Mouse (Mus musculus): ENCODE measurements around the gene Ndufb4. TPM values are rescaled to one million over a fixed set of nuclear protein-coding genes. Genes with fewer than 3 reads are reported as not detected.

Ndufb4 gene
- polyA plus RNA-seq, 1 experiment, result 87.3 TPM

- H3K27ac ChIP-seq (ENCODE audit: insufficient read depth, low read length), result no peak overlapping the region
- peaks cover 10% of the 10 kb centered on the region for H3K4me1 ChIP-seq (ENCODE audit: control insufficient read depth, insufficient read depth, low read length)
- H3K4me3 ChIP-seq (ENCODE audit: insufficient read depth, low read length), result no peak overlapping the region
- TF ChIP-seq CTCF (IDR thresholded peaks at IDR 0.05; ENCODE audit: extremely low read depth, insufficient read depth, low read length), result no peak
- no peak for TF ChIP-seq POLR2A (IDR thresholded peaks at IDR 0.05; ENCODE audit: extremely low read depth, insufficient read depth, low read length)
These were observed 33.9 kb upstream of the Ndufb4 start for GRCm38 (mm10) chr16:37688181-37688580.

DNA sequence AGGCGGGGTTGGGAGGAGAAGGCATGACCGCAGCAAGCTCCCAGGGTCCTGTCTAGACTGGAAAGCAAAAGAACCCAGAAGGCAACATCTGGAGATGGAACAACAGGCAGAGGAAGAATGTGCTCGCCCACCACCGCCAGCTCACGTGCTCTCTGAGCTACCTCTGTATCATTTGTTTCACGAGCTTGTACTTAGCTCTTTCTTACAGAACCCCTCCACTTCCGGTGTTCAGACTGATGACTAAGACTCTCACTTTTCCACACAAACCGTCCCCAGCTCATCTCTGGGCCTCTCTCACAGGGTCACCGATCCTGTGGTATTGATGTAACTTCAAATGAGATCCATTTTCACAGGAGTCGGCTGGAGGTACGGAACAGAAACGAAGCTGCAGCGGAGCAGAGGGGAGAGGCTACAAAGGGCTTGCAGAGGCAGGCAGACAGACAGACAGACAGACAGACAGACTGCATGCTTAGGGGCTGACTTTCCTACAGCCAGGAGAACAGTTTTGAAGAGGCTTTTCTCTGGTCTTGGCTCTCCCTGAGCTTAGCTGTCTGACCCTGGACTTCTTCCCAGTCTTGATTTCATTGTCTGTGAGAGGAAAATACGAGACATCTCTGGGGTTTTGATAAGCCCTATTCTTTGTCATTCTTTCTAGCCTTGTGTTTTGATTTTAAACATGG is 33.2 kb upstream of the Ndufb4 start:
- peaks cover 10% of the 10 kb centered on the region for H3K4me1 ChIP-seq (ENCODE audit: control insufficient read depth, insufficient read depth, low read length)
- no peak overlapping the region for H3K27ac ChIP-seq (ENCODE audit: insufficient read depth, low read length)
- no peak overlapping the region for H3K4me3 ChIP-seq (ENCODE audit: insufficient read depth, low read length)
- TF ChIP-seq CTCF (IDR thresholded peaks at IDR 0.05; ENCODE audit: extremely low read depth, insufficient read depth, low read length), result no peak
- no peak for TF ChIP-seq POLR2A (IDR thresholded peaks at IDR 0.05; ENCODE audit: extremely low read depth, insufficient read depth, low read length)

DNA sequence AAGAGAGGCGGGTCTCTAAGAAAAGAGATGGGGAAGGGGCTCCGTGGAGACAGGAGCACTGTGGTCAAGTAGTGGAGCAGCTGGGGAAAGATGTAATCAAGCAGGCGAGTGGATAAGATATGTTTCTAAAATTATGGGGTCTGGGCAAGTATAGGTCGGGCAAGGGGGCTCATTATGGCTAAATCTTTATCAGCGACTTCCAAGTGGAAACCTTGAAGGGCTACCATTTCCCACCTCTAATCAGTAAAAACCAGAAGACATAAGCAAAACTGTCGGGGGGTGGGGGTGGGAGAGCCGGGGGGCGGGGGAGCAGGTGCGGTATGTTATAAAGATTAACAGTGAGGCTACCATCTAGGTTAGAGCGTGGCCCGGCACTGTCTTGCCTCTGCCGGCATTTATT is 32.6 kb upstream of the Ndufb4 start:
- peaks cover 10% of the 10 kb centered on the region for H3K4me1 ChIP-seq (ENCODE audit: control insufficient read depth, insufficient read depth, low read length)
- no peak overlapping the region for H3K4me3 ChIP-seq (ENCODE audit: insufficient read depth, low read length)
- TF ChIP-seq CTCF (IDR thresholded peaks at IDR 0.05; ENCODE audit: extremely low read depth, insufficient read depth, low read length) (no peak), POLR2A (IDR thresholded peaks at IDR 0.05; ENCODE audit: extremely low read depth, insufficient read depth, low read length) (no peak)
- no peak overlapping the region for H3K27ac ChIP-seq (ENCODE audit: insufficient read depth, low read length)

- TF ChIP-seq POLR2A (IDR thresholded peaks at IDR 0.05; ENCODE audit: extremely low read depth, insufficient read depth, low read length) (no peak), CTCF (IDR thresholded peaks at IDR 0.05; ENCODE audit: extremely low read depth, insufficient read depth, low read length) (no peak)
- Histone ChIP-seq H3K27ac (ENCODE audit: insufficient read depth, low read length) (peak overlapping the region; percentile 28; the same call in 1 of the 2 replicates), H3K4me3 (ENCODE audit: insufficient read depth, low read length) (no peak overlapping the region), H3K4me1 (ENCODE audit: control insufficient read depth, insufficient read depth, low read length) (peaks cover 10% of the 10 kb centered on the region)
These were observed 31.8 kb upstream of the Ndufb4 start for GRCm38 (mm10) chr16:37685946-37686600.

DNA sequence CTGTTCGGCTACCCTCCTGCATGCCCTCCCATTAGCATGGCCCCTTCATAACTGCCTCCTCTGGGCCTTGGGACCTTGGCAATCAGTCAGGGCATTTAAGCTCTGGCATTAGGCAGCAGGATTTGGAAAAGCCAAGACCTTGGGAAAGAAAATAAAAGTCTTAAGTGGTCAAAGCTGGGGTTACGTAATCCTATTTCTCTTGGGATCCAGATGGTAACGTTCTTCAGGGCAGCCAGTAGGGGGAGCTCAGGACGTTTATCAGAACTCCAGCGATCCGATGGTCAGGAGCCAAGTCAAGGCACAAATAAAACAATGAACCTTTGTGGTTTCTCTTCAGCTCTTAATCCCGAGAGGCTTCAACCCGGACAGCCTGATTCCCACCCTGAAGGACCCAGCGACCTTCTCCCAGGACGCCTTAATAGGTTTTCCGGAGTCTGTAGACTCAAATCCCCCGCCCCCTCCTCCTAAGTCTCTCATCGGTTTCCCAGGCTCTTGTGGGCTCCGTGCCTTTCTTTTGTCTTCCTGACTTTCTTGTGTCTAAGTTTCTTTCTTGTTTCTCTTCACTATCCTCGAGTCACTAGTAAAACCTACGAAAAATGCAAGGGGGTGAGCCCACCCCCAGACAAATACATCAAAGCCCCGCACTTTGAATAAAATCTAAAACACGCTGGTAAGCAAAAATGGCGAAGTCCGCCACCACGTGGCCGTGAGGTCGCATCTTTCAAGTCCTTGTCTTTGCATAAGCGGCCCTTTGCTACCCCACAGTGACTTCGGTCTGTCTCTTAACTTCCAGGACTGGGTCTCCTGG is 30.6 kb upstream of the Ndufb4 start:
- peak overlapping the region; percentile 68 for H3K27ac ChIP-seq (ENCODE audit: insufficient read depth, low read length)
- H3K4me3 ChIP-seq (ENCODE audit: insufficient read depth, low read length), result peak overlapping the region; percentile 32
- H3K4me1 ChIP-seq (ENCODE audit: control insufficient read depth, insufficient read depth, low read length), result peaks cover 11% of the 10 kb centered on the region
- no peak for TF ChIP-seq POLR2A (IDR thresholded peaks at IDR 0.05; ENCODE audit: extremely low read depth, insufficient read depth, low read length)
- TF ChIP-seq CTCF (IDR thresholded peaks at IDR 0.05; ENCODE audit: extremely low read depth, insufficient read depth, low read length), result peak; percentile 89

DNA sequence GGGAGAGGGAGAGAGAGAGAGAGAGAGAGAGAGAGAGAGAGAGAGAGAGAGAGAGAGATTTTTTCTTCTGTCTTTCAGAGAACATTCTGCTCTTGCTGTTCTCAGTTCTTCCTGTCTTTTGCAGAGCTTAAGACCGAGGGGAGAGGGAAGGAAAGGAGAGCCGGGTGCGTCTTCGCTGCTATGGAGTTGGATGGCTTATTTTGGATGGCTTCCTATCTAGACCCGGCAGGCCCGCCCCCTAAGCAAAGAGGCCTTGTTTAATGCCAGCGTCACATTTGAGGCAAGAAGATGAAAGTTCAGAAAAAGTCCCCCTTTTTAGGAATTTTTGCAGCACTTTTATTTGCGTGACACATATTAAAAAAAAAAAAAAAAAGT is 30.0 kb upstream of the Ndufb4 start:
- peak overlapping the region; percentile 32; the same call in 1 of the 2 replicates for H3K4me3 ChIP-seq (ENCODE audit: insufficient read depth, low read length)
- H3K27ac ChIP-seq (ENCODE audit: insufficient read depth, low read length), result peak overlapping the region; percentile 66
- H3K4me1 ChIP-seq (ENCODE audit: control insufficient read depth, insufficient read depth, low read length), result peaks cover 11% of the 10 kb centered on the region
- TF ChIP-seq POLR2A (IDR thresholded peaks at IDR 0.05; ENCODE audit: extremely low read depth, insufficient read depth, low read length) (peak; percentile 42; the same call in 1 of the 2 replicates), CTCF (IDR thresholded peaks at IDR 0.05; ENCODE audit: extremely low read depth, insufficient read depth, low read length) (no peak)

- Histone ChIP-seq H3K4me3 (ENCODE audit: insufficient read depth, low read length) (no peak overlapping the region), H3K4me1 (ENCODE audit: control insufficient read depth, insufficient read depth, low read length) (peaks cover 11% of the 10 kb centered on the region)
These were observed 29.2 kb upstream of the Ndufb4 start for GRCm38 (mm10) chr16:37683154-37684130.

DNA sequence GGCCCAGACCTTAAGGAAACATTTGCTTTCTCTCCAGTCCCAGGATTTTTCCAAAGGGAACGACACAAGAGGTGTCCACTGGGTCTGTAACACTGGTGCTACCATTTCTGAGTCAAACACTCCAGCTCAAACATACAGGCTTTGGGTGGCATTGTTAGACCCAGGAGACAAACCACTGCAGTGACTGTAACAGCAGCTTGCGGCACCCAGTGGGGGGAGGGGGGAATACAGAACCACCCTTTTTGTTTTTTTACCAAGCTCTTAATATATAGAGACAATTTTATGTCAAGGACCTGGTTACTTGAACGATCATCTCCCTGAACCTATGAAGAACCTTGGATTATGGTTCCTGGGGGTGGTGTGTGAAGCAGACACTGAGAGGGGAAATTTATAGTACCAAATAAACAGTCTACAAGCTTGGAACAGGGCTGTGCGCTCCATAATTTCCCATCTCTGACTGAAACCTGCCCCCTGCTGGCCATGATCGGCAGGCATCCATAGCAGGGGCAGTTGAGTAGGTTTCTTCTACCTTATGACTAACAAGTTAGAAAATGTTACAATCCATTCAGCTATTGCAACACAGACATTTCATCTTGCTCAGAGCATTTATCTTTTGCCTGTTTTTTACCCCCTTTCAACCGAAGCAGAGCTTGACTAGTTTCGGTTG is 28.2 kb upstream of the Ndufb4 start:
- Histone ChIP-seq H3K27ac (ENCODE audit: insufficient read depth, low read length) (peak overlapping the region; percentile 66), H3K4me3 (ENCODE audit: insufficient read depth, low read length) (no peak overlapping the region), H3K4me1 (ENCODE audit: control insufficient read depth, insufficient read depth, low read length) (peaks cover 11% of the 10 kb centered on the region)
- TF ChIP-seq POLR2A (IDR thresholded peaks at IDR 0.05; ENCODE audit: extremely low read depth, insufficient read depth, low read length) (no peak), CTCF (IDR thresholded peaks at IDR 0.05; ENCODE audit: extremely low read depth, insufficient read depth, low read length) (peak; percentile 81)

More at GRCm38 (mm10) chr16:37683154-37684130, 29.2 kb upstream of the Ndufb4 start:
- no peak for TF ChIP-seq CTCF (IDR thresholded peaks at IDR 0.05; ENCODE audit: extremely low read depth, insufficient read depth, low read length)
- TF ChIP-seq POLR2A (IDR thresholded peaks at IDR 0.05; ENCODE audit: extremely low read depth, insufficient read depth, low read length), result no peak
- H3K27ac ChIP-seq (ENCODE audit: insufficient read depth, low read length), result peak overlapping the region; percentile 66

Measured in cortical plate, adult 2 months (tissue).